ENCODE assay signal across 8 mouse cellular contexts in genomic region chr4:115095671-115096434, GRCm38 (mm10). TPM values are rescaled to one million over a fixed set of nuclear protein-coding genes. Genes with fewer than 3 reads are reported as not detected.
A peak's percentile ranks its signal among the peaks of the same experiment; 100 is the strongest.
DNase-seq lines count a peak whose midpoint lies in the region; ATAC-seq lines count a peak whose summit lies in the region.

No protein-coding gene starts in this region.

- H3K36me3 ChIP-seq in heart, embryonic 15.5 days: no peaks in the 10 kb centered on the region

- ATAC-seq in common myeloid progenitor, adult 5-6 weeks (replicated peaks; ENCODE audit: low read depth, poor library complexity, severe bottlenecking): peak; percentile 71
- ATAC-seq in heart, embryonic 15.5 days (replicated peaks; ENCODE audit: insufficient number of reproducible peaks, insufficient read depth, low FRiP score, low read depth): peak; percentile 78

- H3K27me3 ChIP-seq in heart, embryonic 15.5 days: peaks cover 34% of the 10 kb centered on the region

- no peaks in the 10 kb centered on the region for H3K9me3 ChIP-seq in heart, embryonic 15.5 days (replicated peaks)

- peaks cover 18% of the 10 kb centered on the region for H3K4me1 ChIP-seq in heart, embryonic 15.5 days (replicated peaks)

- peak overlapping the region; percentile 96 for H3K4me2 ChIP-seq in heart, embryonic 15.5 days

- H3K4me3 ChIP-seq in heart, embryonic 15.5 days: peak overlapping the region; percentile 55

- no peak overlapping the region for H3K27ac ChIP-seq in heart, embryonic 15.5 days

- H3K9ac ChIP-seq in heart, embryonic 15.5 days: peak overlapping the region; percentile 44; the same call in 1 of the 2 replicates

- under 1% methylated on average over 27 of the region's 31 CpGs for WGBS in heart, embryonic 15.5 days

- DNase-seq in ovary, postnatal 36 days (ENCODE audit: low spot score): peak; percentile 29
- no peak for DNase-seq in ovary, postnatal 14 days (ENCODE audit: low spot score)
- DNase-seq in kidney, postnatal 10 days: peak; percentile 78
- peak; percentile 56 to 66 for DNase-seq in lung, postnatal 4 days
- DNase-seq in spleen, postnatal 36 days (ENCODE audit: low spot score in 2 of 2): peak; percentile 77 to 85
- DNase-seq in left cerebral cortex, adult 8-10 months (ENCODE audit: low spot score in 2 of 2): no peak

RNA-seq across cellular contexts. Expression of gene Pdzk1ip1, which starts 7.3 kb away (rescaled TPM):
- 9.3 and 13.0 TPM in 2 replicates for total RNA-seq in common myeloid progenitor, adult 5-6 weeks (2017)
- polyA plus RNA-seq in heart, embryonic 15.5 days (2015; fragmentation: Nextera tagmentation; extraction: Ambion mirVana): 3.3 and 4.7 TPM in 2 replicates
- 1 to 10 TPM in 2 of 4 experiments, under 1 TPM in 1, not detected in 1; 0.63 to 1.2 (median 1.1) TPM for total RNA-seq in left cerebral cortex, adult 8-10 months (2022)

RNA-seq across cellular contexts. Expression of gene Cyp4x1, which starts 38.2 kb away (rescaled TPM):
- total RNA-seq in common myeloid progenitor, adult 5-6 weeks (2017): 0.09 TPM in 1 of 2 replicates, not detected in the other
- 0.16 TPM in 1 of 2 replicates, not detected in the other for polyA plus RNA-seq in heart, embryonic 15.5 days (2015; fragmentation: Nextera tagmentation; extraction: Ambion mirVana)
- 10 to 100 TPM; 11.7 to 14.8 (median 12.9) TPM for total RNA-seq in left cerebral cortex, adult 8-10 months (2022)

RNA-seq across cellular contexts. Expression of gene Tal1, which starts 39.6 kb away (rescaled TPM):
- total RNA-seq in common myeloid progenitor, adult 5-6 weeks (2017): 38.4 and 47.6 TPM in 2 replicates
- 1.1 and 1.5 TPM in 2 replicates for polyA plus RNA-seq in heart, embryonic 15.5 days (2015; fragmentation: Nextera tagmentation; extraction: Ambion mirVana)
- total RNA-seq in left cerebral cortex, adult 8-10 months (2022): 1 to 10 TPM; 1.2 to 2.1 (median 1.9) TPM

Comparison
In these comparisons a context has a peak if more than half of its experiments do, and no peak if none do; other contexts are left out.
1. DNase-seq: peak in ovary, postnatal 36 days (single experiment), kidney, postnatal 10 days (single experiment), lung, postnatal 4 days (2 of 2) and spleen, postnatal 36 days (2 of 2); none in ovary, postnatal 14 days (single experiment) and left cerebral cortex, adult 8-10 months (0 of 2).
2. RNA of gene Cyp4x1, which starts 38.2 kb away (total RNA-seq): 11.7 to 14.8 TPM in left cerebral cortex, adult 8-10 months; 0.09 TPM in common myeloid progenitor, adult 5-6 weeks; every median in the first group is over 10 times any median in the second.
3. RNA of gene Tal1, which starts 39.6 kb away (total RNA-seq): 38.4 to 47.6 TPM in common myeloid progenitor, adult 5-6 weeks; 1.2 to 2.1 TPM in left cerebral cortex, adult 8-10 months; every median in the first group is over 10 times any median in the second.